Mouse (Mus musculus) MEL (cell line): ENCODE results near the gene Gipc3. TPM values are rescaled to one million over a fixed set of nuclear protein-coding genes. Genes with fewer than 3 reads are reported as not detected.

ENCODE experiments used
- DNase-seq: peaks from one replicate; pipeline ENCODE4 v3.0.0; 2011; ENCODE audit warnings: low read depth, low spot score
- H3K27ac ChIP-seq: 2 replicates; pipeline ENCODE4 v1.5.1; 2012; ENCODE audit warnings: low read depth, mild to moderate bottlenecking, control low read depth, low read length, moderate library complexity; ENCODE audit not compliant: control insufficient read depth
- H3K27me3 ChIP-seq, 2 experiments: fragments of 150-350 bp in 1 of 2; sonication (generic) in 1 of 2; 2 replicates each; pipeline ENCODE4 v1.6.1; 2012; ENCODE audit warnings: low read length in 2 of 2, mild to moderate bottlenecking in 2 of 2, improper control_type of control experiment in 1 of 2, moderate library complexity in 1 of 2; ENCODE audit not compliant: insufficient read depth in 2 of 2, control insufficient read depth in 1 of 2
- H3K36me3 ChIP-seq, 2 experiments: 2 replicates each; pipeline ENCODE4 v1.6.1; 2012 to 2014; ENCODE audit warnings: low read length in 2 of 2, improper control_type of control experiment in 1 of 2, inconsistent platforms in 1 of 2, mild to moderate bottlenecking in 1 of 2; ENCODE audit not compliant: insufficient read depth in 2 of 2, control insufficient read depth in 1 of 2
- H3K4me1 ChIP-seq, 2 experiments: fragments of 150-350 bp in 1 of 2; sonication (generic) in 1 of 2; 2 replicates each; pipeline ENCODE4 v1.6.1; 2012; ENCODE audit warnings: low read length in 2 of 2, improper control_type of control experiment in 1 of 2, mild to moderate bottlenecking in 1 of 2; ENCODE audit not compliant: insufficient read depth in 2 of 2, control insufficient read depth in 1 of 2
- H3K4me3 ChIP-seq, 2 experiments: fragments of 150-350 bp in 1 of 2; sonication (generic) in 1 of 2; 2 replicates each; pipeline ENCODE4 v1.5.1; 2012; ENCODE audit warnings: low read depth in 2 of 2, low read length in 2 of 2, mild to moderate bottlenecking in 2 of 2, moderate library complexity in 2 of 2, control low read depth in 1 of 2, improper control_type of control experiment in 1 of 2; ENCODE audit not compliant: control insufficient read depth in 1 of 2, insufficient read depth in 1 of 2
- H3K79me2 ChIP-seq: 2 replicates; pipeline ENCODE4 v1.6.1; 2012; ENCODE audit warnings: mild to moderate bottlenecking, low read length, moderate library complexity; ENCODE audit not compliant: control insufficient read depth, poor library complexity, insufficient read depth
- H3K9ac ChIP-seq: 2 replicates; pipeline ENCODE4 v1.6.1; 2012; ENCODE audit warnings: low read depth, mild to moderate bottlenecking, control low read depth, low read length, moderate library complexity; ENCODE audit not compliant: control insufficient read depth, poor library complexity, severe bottlenecking
- H3K9me3 ChIP-seq: fragments of 150-350 bp; sonication (generic); replicated peaks from 2 replicates; pipeline ENCODE4 v1.6.1; 2012; ENCODE audit warnings: mild to moderate bottlenecking, low read length, improper control_type of control experiment, moderate library complexity; ENCODE audit not compliant: insufficient read depth
- BHLHE40 ChIP-seq: IDR thresholded peaks from 2 replicates; pipeline ENCODE4 v1.6.1; 2012; ENCODE audit warnings: low read depth, mild to moderate bottlenecking, inconsistent platforms, low read length, improper control_type of control experiment, borderline replicate concordance
- CHD1 ChIP-seq: IDR thresholded peaks from 2 replicates; pipeline ENCODE4 v1.6.1; 2012; ENCODE audit warnings: low read depth, mild to moderate bottlenecking, inconsistent platforms, low read length, improper control_type of control experiment
- CHD2 ChIP-seq: IDR thresholded peaks from 2 replicates; pipeline ENCODE4 v1.6.1; 2011; ENCODE audit warnings: low read length, improper control_type of control experiment
- E2F4 ChIP-seq: IDR thresholded peaks from 2 replicates; pipeline ENCODE4 v1.6.1; 2011; ENCODE audit warnings: low read depth, low read length, improper control_type of control experiment, borderline replicate concordance
- ELF1 ChIP-seq: IDR thresholded peaks from 2 replicates; pipeline ENCODE4 v1.6.1; 2014; ENCODE audit warnings: low read depth, mild to moderate bottlenecking, inconsistent platforms, low read length, improper control_type of control experiment, moderate library complexity
- EP300 ChIP-seq, 2 experiments: IDR thresholded peaks; 2 replicates each; pipeline ENCODE4 v1.6.1; 2011; ENCODE audit warnings: improper control_type of control experiment in 2 of 2, low read length in 2 of 2, low read depth in 1 of 2, mild to moderate bottlenecking in 1 of 2
- ETS1 ChIP-seq: IDR thresholded peaks from 2 replicates; pipeline ENCODE4 v1.6.1; 2012; ENCODE audit warnings: low read depth, mild to moderate bottlenecking, inconsistent platforms, low read length, improper control_type of control experiment, moderate library complexity
- GABPA ChIP-seq: IDR thresholded peaks from 2 replicates; pipeline ENCODE4 v1.6.1; 2012; ENCODE audit warnings: low read depth, mild to moderate bottlenecking, inconsistent platforms, low read length, improper control_type of control experiment, moderate library complexity
- GATA1 ChIP-seq: IDR thresholded peaks from 2 replicates; pipeline ENCODE4 v1.6.1; 2011; ENCODE audit warnings: low read depth, low read length, improper control_type of control experiment
- HCFC1 ChIP-seq: IDR thresholded peaks from 2 replicates; pipeline ENCODE4 v1.6.1; 2012; ENCODE audit warnings: low read depth, mild to moderate bottlenecking, inconsistent platforms, low read length, improper control_type of control experiment, moderate library complexity
- KAT2A ChIP-seq: conservative IDR thresholded peaks from 2 replicates; pipeline ENCODE4 v1.6.1; 2012; ENCODE audit warnings: low read depth, low read length, improper control_type of control experiment, inconsistent platforms
- MAX ChIP-seq: IDR thresholded peaks from 2 replicates; pipeline ENCODE4 v1.6.1; 2011; ENCODE audit warnings: low read length, improper control_type of control experiment
- MAZ ChIP-seq: IDR thresholded peaks from 2 replicates; pipeline ENCODE4 v1.6.1; 2012; ENCODE audit warnings: low read depth, mild to moderate bottlenecking, inconsistent platforms, low read length, improper control_type of control experiment
- MEF2A ChIP-seq: IDR thresholded peaks from 2 replicates; pipeline ENCODE4 v1.6.1; 2014; ENCODE audit warnings: low read depth, mild to moderate bottlenecking, inconsistent platforms, low read length, improper control_type of control experiment; ENCODE audit not compliant: poor library complexity, insufficient replicate concordance, severe bottlenecking; ENCODE audit errors: extremely low read depth
- MXI1 ChIP-seq: IDR thresholded peaks from 2 replicates; pipeline ENCODE4 v1.6.1; 2011; ENCODE audit warnings: mild to moderate bottlenecking, low read depth, low read length, improper control_type of control experiment
- MYB ChIP-seq: IDR thresholded peaks from 2 replicates; pipeline ENCODE4 v1.6.1; 2011; ENCODE audit warnings: mild to moderate bottlenecking, low read depth, low read length, improper control_type of control experiment
- MYC ChIP-seq: IDR thresholded peaks from 2 replicates; pipeline ENCODE4 v1.6.1; 2011; ENCODE audit warnings: low read depth, mild to moderate bottlenecking, low read length, improper control_type of control experiment, moderate library complexity
- NELFE ChIP-seq: IDR thresholded peaks from 2 replicates; pipeline ENCODE4 v1.6.1; 2011; ENCODE audit warnings: low read depth, low read length, improper control_type of control experiment
- POLR2A ChIP-seq, 2 experiments: IDR thresholded peaks; 2 replicates each; pipeline ENCODE4 v1.6.1; 2011 to 2012; ENCODE audit warnings: low read length in 2 of 2, mild to moderate bottlenecking in 2 of 2, control low read depth in 1 of 2, improper control_type of control experiment in 1 of 2, low read depth in 1 of 2, moderate library complexity in 1 of 2; ENCODE audit not compliant: control insufficient read depth in 1 of 2, insufficient read depth in 1 of 2, poor library complexity in 1 of 2
- POLR2AphosphoS2 ChIP-seq: IDR thresholded peaks from 2 replicates; pipeline ENCODE4 v1.6.1; 2011; ENCODE audit warnings: low read length, improper control_type of control experiment
- RCOR1 ChIP-seq: IDR thresholded peaks from 2 replicates; pipeline ENCODE4 v1.6.1; 2012; ENCODE audit warnings: low read depth, mild to moderate bottlenecking, inconsistent platforms, low read length, improper control_type of control experiment
- SIN3A ChIP-seq: IDR thresholded peaks from 2 replicates; pipeline ENCODE4 v1.6.1; 2012; ENCODE audit warnings: low read length, improper control_type of control experiment, inconsistent platforms
- TAL1 ChIP-seq: IDR thresholded peaks from 2 replicates; pipeline ENCODE4 v1.6.1; 2012; ENCODE audit warnings: mild to moderate bottlenecking, inconsistent platforms, low read length, moderate library complexity, mixed read lengths
- TBP ChIP-seq: IDR thresholded peaks from 2 replicates; pipeline ENCODE4 v1.8.0; 2011; ENCODE audit warnings: low read depth, low read length, improper control_type of control experiment
- TCF12 ChIP-seq: IDR thresholded peaks from 2 replicates; pipeline ENCODE4 v1.6.1; 2014; ENCODE audit warnings: low read depth, mild to moderate bottlenecking, inconsistent platforms, low read length, improper control_type of control experiment, moderate library complexity
- UBTF ChIP-seq: IDR thresholded peaks from 2 replicates; pipeline ENCODE4 v1.6.1; 2012; ENCODE audit warnings: low read depth, mild to moderate bottlenecking, inconsistent platforms, low read length, improper control_type of control experiment, moderate library complexity, borderline replicate concordance; ENCODE audit not compliant: insufficient read depth
- USF1 ChIP-seq: IDR thresholded peaks from 2 replicates; pipeline ENCODE4 v1.6.1; 2014; ENCODE audit warnings: low read depth, mild to moderate bottlenecking, inconsistent platforms, low read length, improper control_type of control experiment, moderate library complexity
- ZC3H11A ChIP-seq: IDR thresholded peaks from 2 replicates; pipeline ENCODE4 v1.6.1; 2012; ENCODE audit warnings: low read depth, mild to moderate bottlenecking, inconsistent platforms, low read length, improper control_type of control experiment
- ZKSCAN1 ChIP-seq: IDR thresholded peaks from 2 replicates; pipeline ENCODE4 v1.6.1; 2012; ENCODE audit warnings: low read depth, mild to moderate bottlenecking, inconsistent platforms, low read length, improper control_type of control experiment, moderate library complexity
- ZMIZ1 ChIP-seq: IDR thresholded peaks from 2 replicates; pipeline ENCODE4 v1.6.1; 2012; ENCODE audit warnings: low read depth, mild to moderate bottlenecking, inconsistent platforms, low read length, improper control_type of control experiment, moderate library complexity
- polyA plus RNA-seq, 2 experiments: library from polyadenylated mRNA; stranded (reverse) in 1 of 2; unstranded in 1 of 2; fragments of >175 nt in 1 of 2; fragments of >200 nt in 1 of 2; gene quantifications; 2 replicates each; pipeline versions ENCODE4 v1.2.1 to v1.2.4; 2012; ENCODE audit warnings: low replicate concordance in 2 of 2, low read depth in 1 of 2; ENCODE audit not compliant: insufficient read length in 2 of 2, insufficient read depth in 1 of 2, missing spikeins in 1 of 2
- total RNA-seq: library from RNA; depleted of rRNA; stranded (reverse); fragments of 300-350 nt; gene quantifications from 2 replicates; pipeline ENCODE4 v1.2.3, GENCODE M21; 2012

Gipc3 gene
- total and polyA plus RNA-seq, 3 experiments: not detected

DNA sequence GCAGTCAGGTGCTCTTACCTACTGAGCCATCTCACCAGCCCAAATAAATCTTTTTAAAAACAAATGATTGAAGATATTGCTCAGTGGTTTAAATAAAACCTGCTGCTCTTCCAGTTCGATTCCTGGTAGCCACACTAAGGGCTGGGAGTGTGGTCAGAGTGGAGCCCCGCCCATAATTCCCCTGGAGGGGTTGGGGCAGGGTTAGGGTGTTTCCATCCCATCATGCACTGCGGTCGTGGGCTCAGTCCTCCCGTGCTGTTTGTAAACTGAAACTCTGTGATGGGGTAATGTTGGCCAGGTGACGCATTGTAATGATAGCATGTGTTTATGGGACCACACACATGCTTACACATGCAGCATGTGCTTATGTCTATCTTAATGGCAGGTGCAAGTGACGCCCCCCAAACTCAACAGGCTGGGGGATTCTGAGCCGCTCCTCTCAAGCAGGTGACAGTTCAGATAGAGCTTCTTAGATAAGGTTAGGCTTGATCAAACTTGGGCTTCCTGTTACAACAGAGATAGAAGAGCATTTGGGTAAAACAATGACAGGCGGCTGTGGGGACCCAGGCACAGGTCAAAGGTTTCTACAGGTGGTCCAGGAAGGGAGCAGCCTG lies 8.7 kb upstream of the Gipc3 start:
- Histone ChIP-seq H3K9ac (peak overlapping the region; percentile 82), H3K9me3 (no peaks in the 10 kb centered on the region), H3K79me2 (peaks cover 4% of the 10 kb centered on the region; the same call in 1 of the 2 replicates), H3K4me1 (peaks cover 8 to 23% of the 10 kb centered on the region in 2 experiments; a peak in 3 of 4 replicates), H3K27ac (peak overlapping the region; percentile 86), H3K36me3 (peaks cover 0 to 21% of the 10 kb centered on the region in 2 experiments; a peak in 2 of 4 replicates), H3K27me3 (no peaks in the 10 kb centered on the region), H3K4me3 (peak overlapping the region; percentile 62 to 77)
- DNase-seq: peak; percentile 95
- TF ChIP-seq MYC (peak; percentile 84), MAZ (peak; percentile 85), KAT2A (peak; percentile 33; the same call in 1 of the 2 replicates), GATA1 (peak; percentile 86), ZC3H11A (no peak), TAL1 (peak; percentile 52), MYB (peak; percentile 70), MXI1 (peak; percentile 94), SIN3A (peak; percentile 96), ELF1 (0 out of 2 replicates have a peak, but pooled peaks have one; percentile 25), UBTF (no peak), USF1 (peak; percentile 39; the same call in 1 of the 2 replicates), POLR2A (IDR thresholded peaks at IDR 0.05; ENCODE audit: control insufficient read depth in 1 of 2, insufficient read depth in 1 of 2, low read depth in 1 of 2, low read length in 2 of 2, poor library complexity in 1 of 2) (peak in 1 of 2 experiments; percentile 71; a peak in 2 of 4 replicates), BHLHE40 (peak; percentile 74; the same call in 1 of the 2 replicates), ZKSCAN1 (peak; percentile 68), HCFC1 (peak; percentile 79), EP300 (IDR thresholded peaks at IDR 0.05; ENCODE audit: low read depth in 1 of 2, low read length in 2 of 2) (peak; percentile 76 to 82), POLR2AphosphoS2 (peak; percentile 44; the same call in 1 of the 2 replicates), TCF12 (peak; percentile 83), MAX (peak; percentile 93), RCOR1 (peak; percentile 16; the same call in 1 of the 2 replicates), NELFE (peak; percentile 37; the same call in 1 of the 2 replicates), ZMIZ1 (no peak), CHD1 (no peak), MEF2A (no peak), E2F4 (0 out of 2 replicates have a peak, but pooled peaks have one; percentile 32), GABPA (no peak), ETS1 (0 out of 2 replicates have a peak, but pooled peaks have one; percentile 75), CHD2 (no peak), TBP (peak; percentile 94)
